Mouse (Mus musculus): ENCODE data around the gene Ddx19b. TPM values are rescaled to one million over a fixed set of nuclear protein-coding genes. Genes with fewer than 3 reads are reported as not detected.

Gene Ddx19b
- total RNA-seq, 1 experiment: 25.3 TPM

- Histone ChIP-seq H3K4me1 (ENCODE audit: control insufficient read depth in 2 of 2, insufficient read depth in 2 of 2, low read length in 2 of 2, poor library complexity in 1 of 2) (peaks cover 0 to 7% of the 10 kb centered on the region in 2 experiments; a peak in 1 of 4 replicates), H3K27ac (ENCODE audit: insufficient read depth, low read depth, low read length, poor library complexity, severe bottlenecking) (no peak overlapping the region), H3K9me3 (ENCODE audit: control insufficient read depth, insufficient read depth, low read depth, low read length) (no peaks in the 10 kb centered on the region), H3K4me3 (ENCODE audit: insufficient read depth in 1 of 2, low read depth in 1 of 2, low read length in 2 of 2, poor library complexity in 1 of 2, severe bottlenecking in 1 of 2) (no peak overlapping the region; a peak in 1 of 4 replicates), H3K36me3 (ENCODE audit: control insufficient read depth, insufficient read depth, low read length, poor library complexity, severe bottlenecking) (peaks cover 52% of the 10 kb centered on the region), H3K9ac (ENCODE audit: insufficient read depth, low read depth, low read length, poor library complexity, severe bottlenecking) (no peak overlapping the region)
- DNase-seq (ENCODE audit: low read depth, low spot score): no peak
- TF ChIP-seq MAFK (IDR thresholded peaks at IDR 0.05; ENCODE audit: insufficient read depth, low read depth, low read length): no peak
- in situ Hi-C loops (cut with MboI; ENCODE audit: low sequenced_read_pairs in 2 of 2, unreplicated experiment in 2 of 2): no loop called here
These were observed 24.1 kb upstream of the Ddx19b start for GRCm38 (mm10) chr8:111055661-111056060.

DNA sequence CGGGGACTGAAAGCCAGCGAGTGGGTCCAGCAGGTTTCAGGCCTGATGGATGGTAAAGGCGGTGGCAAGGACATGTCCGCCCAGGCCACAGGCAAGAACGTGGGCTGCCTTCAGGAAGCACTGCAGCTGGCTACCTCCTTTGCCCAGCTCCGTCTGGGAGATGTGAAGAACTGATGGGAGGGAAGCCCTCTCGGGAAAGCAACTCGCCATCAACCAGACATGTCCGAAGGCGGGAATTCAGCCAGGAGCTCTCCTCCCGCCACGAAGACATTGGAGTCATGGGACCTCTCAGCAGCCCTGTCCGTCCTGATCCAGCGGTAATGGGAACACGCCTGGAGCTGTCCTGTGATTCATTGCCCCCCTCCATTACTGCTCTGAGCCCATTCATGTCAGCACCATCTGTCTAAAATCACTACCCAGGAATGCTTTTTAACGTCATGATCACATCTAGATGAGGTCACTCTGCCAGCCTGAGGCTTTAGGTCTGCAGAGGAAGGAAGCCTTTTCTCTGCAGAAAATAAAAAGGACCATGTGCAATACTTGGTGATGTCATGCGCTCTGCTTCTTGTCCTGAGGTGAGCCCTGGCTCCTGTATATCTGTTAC is 23.6 kb upstream of the Ddx19b start:
- Histone ChIP-seq H3K4me3 (ENCODE audit: insufficient read depth in 1 of 2, low read depth in 1 of 2, low read length in 2 of 2, poor library complexity in 1 of 2, severe bottlenecking in 1 of 2) (no peak overlapping the region), H3K9me3 (ENCODE audit: control insufficient read depth, insufficient read depth, low read depth, low read length) (no peaks in the 10 kb centered on the region), H3K27ac (ENCODE audit: insufficient read depth, low read depth, low read length, poor library complexity, severe bottlenecking) (peak overlapping the region; percentile 35; the same call in 1 of the 2 replicates), H3K9ac (ENCODE audit: insufficient read depth, low read depth, low read length, poor library complexity, severe bottlenecking) (no peak overlapping the region), H3K36me3 (ENCODE audit: control insufficient read depth, insufficient read depth, low read length, poor library complexity, severe bottlenecking) (peaks cover 56% of the 10 kb centered on the region), H3K4me1 (ENCODE audit: control insufficient read depth in 2 of 2, insufficient read depth in 2 of 2, low read length in 2 of 2, poor library complexity in 1 of 2) (peaks cover 0 to 7% of the 10 kb centered on the region in 2 experiments; a peak in 1 of 4 replicates)
- TF ChIP-seq ZNF384 (IDR thresholded peaks at IDR 0.05; ENCODE audit: low read depth, low read length) (no peak), ZC3H11A (IDR thresholded peaks at IDR 0.05; ENCODE audit: borderline replicate concordance, low read depth, low read length) (no peak), MAFK (IDR thresholded peaks at IDR 0.05; ENCODE audit: insufficient read depth, low read depth, low read length) (no peak), HCFC1 (IDR thresholded peaks at IDR 0.05; ENCODE audit: borderline replicate concordance, insufficient read depth, low read length) (no peak), CHD2 (IDR thresholded peaks at IDR 0.05; ENCODE audit: low read depth, low read length) (no peak)
- no peak for DNase-seq (ENCODE audit: low read depth, low spot score)
- in situ Hi-C loops (cut with MboI; ENCODE audit: low sequenced_read_pairs in 2 of 2, unreplicated experiment in 2 of 2): no loop called here

GRCm38 (mm10) chr8:111053827-111054518 is 22.4 kb upstream of the Ddx19b start:
- no peak for DNase-seq (ENCODE audit: low read depth, low spot score)
- Histone ChIP-seq H3K4me1 (ENCODE audit: control insufficient read depth in 2 of 2, insufficient read depth in 2 of 2, low read length in 2 of 2, poor library complexity in 1 of 2) (peaks cover 0 to 5% of the 10 kb centered on the region in 2 experiments; a peak in 1 of 4 replicates), H3K9ac (ENCODE audit: insufficient read depth, low read depth, low read length, poor library complexity, severe bottlenecking) (no peak overlapping the region), H3K36me3 (ENCODE audit: control insufficient read depth, insufficient read depth, low read length, poor library complexity, severe bottlenecking) (peaks cover 68% of the 10 kb centered on the region), H3K9me3 (ENCODE audit: control insufficient read depth, insufficient read depth, low read depth, low read length) (no peaks in the 10 kb centered on the region), H3K4me3 (ENCODE audit: insufficient read depth in 1 of 2, low read depth in 1 of 2, low read length in 2 of 2, poor library complexity in 1 of 2, severe bottlenecking in 1 of 2) (no peak overlapping the region), H3K27ac (ENCODE audit: insufficient read depth, low read depth, low read length, poor library complexity, severe bottlenecking) (no peak overlapping the region)
- TF ChIP-seq HCFC1 (IDR thresholded peaks at IDR 0.05; ENCODE audit: borderline replicate concordance, insufficient read depth, low read length): no peak
- no peak for TF ChIP-seq ZC3H11A (IDR thresholded peaks at IDR 0.05; ENCODE audit: borderline replicate concordance, low read depth, low read length)
- TF ChIP-seq CHD2 (IDR thresholded peaks at IDR 0.05; ENCODE audit: low read depth, low read length): no peak
- TF ChIP-seq MAFK (IDR thresholded peaks at IDR 0.05; ENCODE audit: insufficient read depth, low read depth, low read length): no peak
- no peak for TF ChIP-seq ZNF384 (IDR thresholded peaks at IDR 0.05; ENCODE audit: low read depth, low read length)
- in situ Hi-C loops (cut with MboI; ENCODE audit: low sequenced_read_pairs in 2 of 2, unreplicated experiment in 2 of 2): no loop called here

- Histone ChIP-seq H3K9ac (ENCODE audit: insufficient read depth, low read depth, low read length, poor library complexity, severe bottlenecking) (no peak overlapping the region), H3K4me1 (ENCODE audit: control insufficient read depth in 2 of 2, insufficient read depth in 2 of 2, low read length in 2 of 2, poor library complexity in 1 of 2) (no peaks in the 10 kb centered on the region), H3K4me3 (ENCODE audit: insufficient read depth in 1 of 2, low read depth in 1 of 2, low read length in 2 of 2, poor library complexity in 1 of 2, severe bottlenecking in 1 of 2) (no peak overlapping the region), H3K27ac (ENCODE audit: insufficient read depth, low read depth, low read length, poor library complexity, severe bottlenecking) (no peak overlapping the region), H3K9me3 (ENCODE audit: control insufficient read depth, insufficient read depth, low read depth, low read length) (no peaks in the 10 kb centered on the region), H3K36me3 (ENCODE audit: control insufficient read depth, insufficient read depth, low read length, poor library complexity, severe bottlenecking) (peaks cover 76% of the 10 kb centered on the region)
- in situ Hi-C loops (cut with MboI; ENCODE audit: low sequenced_read_pairs in 2 of 2, unreplicated experiment in 2 of 2): loop anchor here (10.0 kb wide), 1 partner anchor 204 kb away; the partner anchor contains the start of genes Cog4 (in 2 of the 2) and Sf3b3 (in 2 of the 2)
- no peak for DNase-seq (ENCODE audit: low read depth, low spot score)
- TF ChIP-seq ZC3H11A (IDR thresholded peaks at IDR 0.05; ENCODE audit: borderline replicate concordance, low read depth, low read length) (no peak), CHD2 (IDR thresholded peaks at IDR 0.05; ENCODE audit: low read depth, low read length) (no peak), HCFC1 (IDR thresholded peaks at IDR 0.05; ENCODE audit: borderline replicate concordance, insufficient read depth, low read length) (no peak), MAFK (IDR thresholded peaks at IDR 0.05; ENCODE audit: insufficient read depth, low read depth, low read length) (no peak), ZNF384 (IDR thresholded peaks at IDR 0.05; ENCODE audit: low read depth, low read length) (no peak)
These were observed 17.6 kb upstream of the Ddx19b start for GRCm38 (mm10) chr8:111049106-111049505.
